Mouse (Mus musculus) liver, embryonic 16.5 days (tissue): ENCODE measurements at regions not wholly inside any gene's neighbourhood (a gene's known extent, or its start where the extent isn't known, plus 50 kb on each side); places are given as distances from the start of the nearest gene placed in this dataset.

Experiments
- ATAC-seq: fragments of 200-750 bp; cut with Nextera tagmentation; 2 replicates; pipeline ENCODE4 v1.8.0; 2017; ENCODE audit warnings: low read depth, mild to moderate bottlenecking, moderate number of reproducible peaks, moderate library complexity
- H3K27ac ChIP-seq: fragments of 300-500 bp; sonication (generic); 2 replicates; pipeline ENCODE4 v1.5.1; 2014; ENCODE audit warnings: mild to moderate bottlenecking, low read length
- H3K27me3 ChIP-seq: fragments of 300-500 bp; sonication (generic); 2 replicates; pipeline ENCODE4 v1.6.1; 2014; ENCODE audit warnings: low read depth, low read length, mixed read lengths; ENCODE audit not compliant: control insufficient read depth, insufficient read depth
- H3K36me3 ChIP-seq: fragments of 300-500 bp; sonication (generic); 2 replicates; pipeline ENCODE4 v1.6.1; 2014; ENCODE audit warnings: mild to moderate bottlenecking; ENCODE audit not compliant: control insufficient read depth, insufficient read depth
- H3K4me1 ChIP-seq: fragments of 300-500 bp; sonication (generic); 2 replicates; pipeline ENCODE4 v1.6.1; 2014; ENCODE audit warnings: low read depth, low read length, mixed read lengths; ENCODE audit not compliant: control insufficient read depth
- H3K4me2 ChIP-seq: fragments of 300-500 bp; sonication (generic); 2 replicates; pipeline ENCODE4 v1.6.1; 2014; ENCODE audit warnings: low read depth, low read length, mixed read lengths
- H3K4me3 ChIP-seq: fragments of 300-500 bp; sonication (generic); 2 replicates; pipeline ENCODE4 v1.5.1; 2014; ENCODE audit warnings: low read depth, mild to moderate bottlenecking, low read length
- H3K9ac ChIP-seq: fragments of 300-500 bp; sonication (generic); 2 replicates; pipeline ENCODE4 v1.6.1; 2014; ENCODE audit warnings: low read depth, low read length
- H3K9me3 ChIP-seq: fragments of 300-500 bp; sonication (generic); replicated peaks from 2 replicates; pipeline ENCODE4 v1.6.1; 2016; ENCODE audit warnings: low read length; ENCODE audit not compliant: control insufficient read depth
- WGBS: fragments of 180-500 bp; shearing (Covaris S2); extraction: QIAGEN DNeasy Blood & Tissue Kit; methylation state at CpG from one replicate; pipeline ENCODE4 v1.1.7; 2014; ENCODE audit not compliant: insufficient replicate concordance; 5-methylcytosine and 5-hydroxymethylcytosine counted together

- ATAC-seq = no peak
- Histone ChIP-seq H3K36me3 (no peaks in the 10 kb centered on the region), H3K9me3 (no peaks in the 10 kb centered on the region), H3K27ac (no peak overlapping the region), H3K4me2 (no peak overlapping the region), H3K27me3 (no peaks in the 10 kb centered on the region), H3K4me1 (no peaks in the 10 kb centered on the region), H3K9ac (no peak overlapping the region), H3K4me3 (no peak overlapping the region)
- WGBS = 50% methylated on average over 10 of the region's 10 CpGs
Observed at GRCm38 (mm10) chr8:41573027-41573885, 156.4 kb upstream of the Frg1 start.

GRCm38 (mm10) chr8:41570566-41570965, 153.7 kb upstream of the Frg1 start:
- no peaks in the 10 kb centered on the region for H3K9me3 ChIP-seq
- no peaks in the 10 kb centered on the region for H3K27me3 ChIP-seq
- H3K4me2 ChIP-seq = no peak overlapping the region
- H3K36me3 ChIP-seq = no peaks in the 10 kb centered on the region
- H3K4me3 ChIP-seq = no peak overlapping the region
- no peak overlapping the region for H3K27ac ChIP-seq
- 74% methylated on average over 6 of the region's 6 CpGs for WGBS
- no peak for ATAC-seq
- H3K4me1 ChIP-seq = no peaks in the 10 kb centered on the region
- no peak overlapping the region for H3K9ac ChIP-seq

- no peak overlapping the region for H3K9ac ChIP-seq
- H3K9me3 ChIP-seq = no peaks in the 10 kb centered on the region
- no peak overlapping the region for H3K27ac ChIP-seq
- 71% methylated on average over 14 of the region's 14 CpGs for WGBS
- H3K27me3 ChIP-seq = no peaks in the 10 kb centered on the region
- no peak for ATAC-seq
- H3K4me1 ChIP-seq = no peaks in the 10 kb centered on the region
- no peak overlapping the region for H3K4me3 ChIP-seq
- no peaks in the 10 kb centered on the region for H3K36me3 ChIP-seq
- no peak overlapping the region for H3K4me2 ChIP-seq
Observed at GRCm38 (mm10) chr8:41561995-41562394, 145.1 kb upstream of the Frg1 start.

- no peak overlapping the region for H3K9ac ChIP-seq
- no peak overlapping the region for H3K4me3 ChIP-seq
- WGBS = 50% methylated on average over 3 of the region's 3 CpGs
- no peak overlapping the region for H3K27ac ChIP-seq
- H3K4me2 ChIP-seq = no peak overlapping the region
- no peak for ATAC-seq
- H3K27me3 ChIP-seq = no peaks in the 10 kb centered on the region
- H3K9me3 ChIP-seq = no peaks in the 10 kb centered on the region
- no peaks in the 10 kb centered on the region for H3K36me3 ChIP-seq
- no peaks in the 10 kb centered on the region for H3K4me1 ChIP-seq
Observed at GRCm38 (mm10) chr8:41556819-41557218, 139.9 kb upstream of the Frg1 start.

DNA sequence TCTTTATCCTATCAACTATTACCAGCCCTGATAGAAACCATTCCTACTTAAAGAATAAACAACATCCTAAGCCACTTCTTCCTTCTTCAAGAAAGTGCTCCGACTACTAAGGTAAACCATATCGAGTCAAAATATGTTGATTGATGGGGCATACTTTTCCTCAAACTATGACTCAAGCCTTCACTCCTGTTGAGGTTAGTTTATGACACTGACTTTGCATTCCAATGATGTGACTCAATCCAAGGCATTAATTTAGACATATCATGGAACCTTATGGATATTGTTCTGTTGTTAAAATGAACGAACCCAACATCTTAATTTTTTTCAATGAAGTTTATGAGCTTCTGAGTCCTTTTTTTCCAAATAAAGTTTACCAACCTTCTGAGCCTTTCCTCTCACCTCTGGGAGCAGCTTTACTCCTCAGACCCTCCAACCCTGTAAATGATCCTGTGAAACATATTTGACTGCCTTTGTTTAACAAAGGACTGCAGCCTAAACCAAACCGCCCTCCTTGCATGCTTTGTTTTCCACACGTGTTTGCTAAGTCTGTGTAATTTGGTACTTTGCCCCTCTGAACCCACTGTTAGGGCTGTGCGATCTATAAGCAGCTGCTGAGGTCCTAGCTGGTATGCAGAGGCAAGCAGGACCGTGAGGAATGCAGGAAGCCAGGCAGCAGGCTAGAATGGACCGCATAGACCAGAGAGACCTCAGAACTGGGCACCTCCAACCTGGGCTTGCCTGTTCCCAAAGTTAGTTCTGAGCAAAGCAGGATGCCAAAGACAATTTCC, 136.1 kb upstream of the Frg1 start:
- no peak overlapping the region for H3K4me3 ChIP-seq
- no peaks in the 10 kb centered on the region for H3K4me1 ChIP-seq
- H3K27ac ChIP-seq = no peak overlapping the region
- no peak overlapping the region for H3K9ac ChIP-seq
- H3K36me3 ChIP-seq = no peaks in the 10 kb centered on the region
- H3K9me3 ChIP-seq = no peaks in the 10 kb centered on the region
- H3K4me2 ChIP-seq = no peak overlapping the region
- no peaks in the 10 kb centered on the region for H3K27me3 ChIP-seq
- ATAC-seq = peak; percentile 63
- 53% methylated on average over 8 of the region's 8 CpGs for WGBS

- Histone ChIP-seq H3K9me3 (no peaks in the 10 kb centered on the region), H3K36me3 (no peaks in the 10 kb centered on the region), H3K27me3 (no peaks in the 10 kb centered on the region), H3K4me3 (no peak overlapping the region), H3K9ac (no peak overlapping the region), H3K4me1 (no peaks in the 10 kb centered on the region), H3K4me2 (no peak overlapping the region), H3K27ac (no peak overlapping the region)
- ATAC-seq = no peak
- WGBS = 72% methylated on average over 15 of the region's 15 CpGs
Observed at GRCm38 (mm10) chr8:41551925-41552414, 135.1 kb upstream of the Frg1 start.

- Histone ChIP-seq H3K4me2 (no peak overlapping the region), H3K36me3 (no peaks in the 10 kb centered on the region), H3K27ac (no peak overlapping the region), H3K9ac (no peak overlapping the region), H3K4me3 (no peak overlapping the region), H3K4me1 (no peaks in the 10 kb centered on the region), H3K9me3 (no peaks in the 10 kb centered on the region), H3K27me3 (no peaks in the 10 kb centered on the region)
- 72% methylated on average over 2 of the region's 2 CpGs for WGBS
- ATAC-seq = no peak
Observed at GRCm38 (mm10) chr8:41550095-41550420, 133.2 kb upstream of the Frg1 start.

DNA sequence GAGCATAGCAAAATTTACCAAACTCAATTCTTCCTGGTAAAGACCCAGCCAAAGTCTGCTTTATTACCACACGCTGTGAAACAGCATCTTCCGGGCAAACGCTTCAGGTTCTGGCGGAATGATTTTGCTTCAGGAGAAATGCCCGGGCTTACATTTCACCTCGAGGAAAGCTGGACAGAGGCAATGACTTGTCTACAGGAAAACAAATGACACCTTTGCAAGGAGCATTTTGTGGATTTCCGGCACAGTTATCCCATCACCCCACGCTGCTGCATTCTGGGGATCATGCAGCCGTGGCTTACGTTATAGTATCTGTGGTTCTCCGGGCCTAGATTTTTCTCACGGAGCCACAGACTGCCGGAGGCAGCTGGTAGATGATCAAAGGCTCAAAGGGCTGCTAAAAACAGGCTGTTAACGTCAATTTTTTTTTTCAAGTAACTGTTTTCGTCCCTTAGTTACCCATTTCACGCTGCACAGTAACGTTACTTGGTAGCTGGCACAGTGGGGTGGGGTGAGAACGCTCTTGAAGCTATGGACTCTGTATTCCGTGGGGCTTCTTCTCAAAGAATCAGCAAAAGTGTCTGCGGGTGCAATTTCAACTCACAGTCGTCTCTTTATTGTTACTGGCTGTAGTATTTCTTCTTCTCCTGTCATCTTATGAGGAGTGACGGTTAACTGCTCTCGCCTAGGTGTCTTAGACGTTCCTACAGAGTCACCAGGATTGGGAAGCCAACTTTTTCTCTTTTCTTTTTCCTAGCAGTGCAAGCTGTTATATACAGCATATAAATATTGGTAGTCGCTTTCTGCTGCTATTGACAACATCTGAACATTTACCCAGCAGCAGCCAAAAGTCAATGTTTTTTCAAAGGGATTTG, 132.6 kb upstream of the Frg1 start:
- no peaks in the 10 kb centered on the region for H3K4me1 ChIP-seq
- no peaks in the 10 kb centered on the region for H3K9me3 ChIP-seq
- no peaks in the 10 kb centered on the region for H3K27me3 ChIP-seq
- WGBS = 73% methylated on average over 25 of the region's 25 CpGs
- H3K9ac ChIP-seq = no peak overlapping the region
- H3K4me3 ChIP-seq = no peak overlapping the region
- H3K27ac ChIP-seq = no peak overlapping the region
- no peaks in the 10 kb centered on the region for H3K36me3 ChIP-seq
- ATAC-seq = no peak
- H3K4me2 ChIP-seq = no peak overlapping the region
